Mouse (Mus musculus) ovary, postnatal 10 days (tissue): ENCODE measurements at regions not wholly inside any gene's neighbourhood (a gene's known extent, or its start where the extent isn't known, plus 50 kb on each side); places are given as distances from the start of the nearest gene placed in this dataset.
A peak's percentile ranks its signal among the peaks of the same experiment; 100 is the strongest.

Source experiments
- DNase-seq: peaks from one replicate; pipeline ENCODE4 v3.0.0; 2022; ENCODE audit warnings: low spot score

DNA sequence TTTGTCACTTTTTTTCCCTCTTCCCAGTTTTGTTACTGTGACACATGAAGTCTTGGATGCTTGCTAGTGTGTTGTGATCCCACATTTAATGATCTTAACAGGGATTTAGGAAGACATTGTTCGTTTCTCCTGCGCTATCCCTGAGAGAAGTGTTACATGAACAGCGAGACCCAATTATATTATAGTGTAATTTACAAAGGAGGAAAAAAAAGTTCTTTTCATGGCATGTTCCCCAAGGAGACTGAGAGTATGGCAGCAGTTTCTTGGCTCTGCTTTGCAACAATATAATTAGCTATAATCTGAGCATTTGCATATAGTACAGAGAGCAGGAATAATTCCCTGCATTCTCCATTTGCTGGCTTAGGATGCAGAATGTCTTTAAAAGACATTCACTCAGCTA is 168.6 kb downstream of the Insc start:
- no peak for DNase-seq

DNA sequence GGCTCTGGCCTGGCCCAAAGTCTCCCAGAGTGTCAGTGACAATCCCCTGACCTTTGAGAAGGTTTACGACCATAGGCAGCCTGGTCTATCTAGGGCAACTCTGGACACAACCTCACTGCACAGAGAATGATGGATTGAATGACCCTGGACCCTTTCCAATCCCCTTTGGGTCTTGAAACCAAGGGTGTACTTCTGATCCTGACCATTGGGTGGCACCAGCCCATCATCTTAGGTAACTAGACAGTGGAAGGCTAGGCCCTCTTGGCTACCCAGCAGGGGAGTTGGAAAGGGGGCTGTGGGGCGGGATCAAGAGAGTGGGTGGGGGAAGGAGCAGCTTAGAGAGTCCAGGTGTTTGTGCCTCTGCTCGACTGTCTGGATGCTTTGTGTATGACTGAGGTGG is 178.7 kb downstream of the Insc start:
- DNase-seq, result peak; percentile 24

DNA sequence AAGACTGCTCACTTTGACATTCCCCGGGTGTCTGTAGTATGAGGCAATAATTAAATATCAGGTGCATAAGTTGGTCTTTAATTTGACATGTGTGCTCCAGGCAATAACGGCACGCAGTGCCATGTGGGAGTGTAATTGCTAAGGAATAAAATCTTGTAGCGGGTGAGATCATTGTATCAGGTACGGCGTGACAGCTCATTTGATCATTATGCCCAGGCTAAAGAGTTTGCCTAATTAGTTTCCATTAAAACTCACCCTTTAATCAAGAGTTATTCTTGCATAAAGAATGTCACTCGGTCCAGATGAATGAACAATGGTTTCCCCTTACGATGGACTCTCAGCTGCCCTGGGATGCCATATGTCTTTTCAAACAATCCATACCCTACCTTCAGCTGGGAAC is 190.4 kb downstream of the Insc start:
- DNase-seq, result no peak

DNA sequence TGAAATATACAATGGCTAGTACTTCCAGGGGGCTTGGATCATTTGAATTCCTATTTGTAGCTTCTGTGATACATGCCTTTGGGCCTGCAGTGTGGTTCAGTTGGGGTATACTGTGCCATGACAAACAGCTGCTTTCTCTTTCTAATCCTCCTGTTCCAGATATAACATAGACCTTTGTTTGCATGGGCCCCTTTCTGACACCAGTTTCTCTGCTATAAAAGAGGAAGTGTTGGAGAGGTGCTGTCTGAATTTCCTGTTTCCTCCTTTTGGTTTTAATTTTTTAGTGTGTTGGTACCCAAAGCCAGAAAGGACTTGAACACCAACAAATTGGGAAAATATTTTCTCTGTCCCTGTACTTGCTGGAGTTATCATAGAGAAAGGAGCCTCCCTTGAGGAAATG is 207.3 kb downstream of the Insc start:
- DNase-seq, result no peak

DNA sequence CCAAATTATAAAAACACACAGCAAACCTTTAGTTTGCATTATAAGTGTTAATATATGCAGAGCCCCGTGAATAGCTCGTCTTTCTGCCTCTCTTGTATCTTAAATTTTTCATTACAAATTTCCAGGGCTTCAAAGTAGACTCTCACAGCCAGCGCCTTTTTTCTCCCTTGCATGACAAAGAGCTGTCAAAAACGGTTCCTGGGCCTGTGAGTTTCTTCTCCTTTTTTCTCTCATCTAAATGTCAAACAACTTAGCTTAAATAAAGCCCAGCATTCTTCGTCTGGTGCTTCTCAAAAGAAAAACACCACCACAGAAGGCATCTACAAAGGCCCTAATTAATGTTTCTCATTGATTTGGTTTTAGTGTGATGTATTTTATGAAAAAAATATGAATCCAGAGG is 219.7 kb downstream of the Insc start:
- DNase-seq, result no peak

DNA sequence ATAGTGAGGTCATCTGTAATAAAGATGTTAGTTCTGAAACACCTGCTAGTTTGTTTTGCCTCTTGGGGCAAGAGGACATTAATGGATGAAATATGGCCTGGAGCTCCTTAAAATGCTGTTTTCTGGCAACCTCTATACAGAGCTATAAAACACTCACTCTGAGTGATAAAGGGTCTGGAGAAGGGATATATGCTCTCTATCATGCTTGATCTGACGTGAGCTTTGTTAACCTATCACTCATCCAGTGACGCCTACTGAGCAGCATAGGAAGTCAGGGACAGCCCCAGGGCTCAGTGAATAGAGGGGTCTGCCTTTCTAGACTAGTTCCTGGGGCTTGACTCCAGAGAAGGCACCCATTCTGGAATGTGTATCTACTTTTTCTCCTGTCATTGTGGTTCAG is 222.4 kb downstream of the Insc start:
- DNase-seq, result no peak

DNA sequence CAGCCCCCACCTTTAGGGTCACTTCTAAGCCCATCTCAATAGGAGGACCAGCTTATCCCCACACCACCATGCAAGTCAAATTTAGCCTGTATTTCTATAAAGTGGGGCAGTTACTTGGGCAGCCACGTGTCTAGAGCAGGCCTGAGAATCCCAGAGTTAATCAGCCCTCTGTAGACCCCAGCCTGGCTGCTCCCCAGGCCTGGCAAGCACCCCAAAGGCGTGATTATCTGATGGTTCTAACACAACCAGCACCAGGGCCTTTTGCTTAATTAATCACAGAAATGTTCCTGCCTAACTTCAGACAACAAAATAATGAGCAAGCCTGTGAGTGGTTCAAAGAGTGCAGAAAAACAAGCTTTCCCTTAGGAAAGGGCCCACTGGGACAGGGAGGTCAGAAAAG is 243.0 kb downstream of the Insc start:
- no peak for DNase-seq

DNA sequence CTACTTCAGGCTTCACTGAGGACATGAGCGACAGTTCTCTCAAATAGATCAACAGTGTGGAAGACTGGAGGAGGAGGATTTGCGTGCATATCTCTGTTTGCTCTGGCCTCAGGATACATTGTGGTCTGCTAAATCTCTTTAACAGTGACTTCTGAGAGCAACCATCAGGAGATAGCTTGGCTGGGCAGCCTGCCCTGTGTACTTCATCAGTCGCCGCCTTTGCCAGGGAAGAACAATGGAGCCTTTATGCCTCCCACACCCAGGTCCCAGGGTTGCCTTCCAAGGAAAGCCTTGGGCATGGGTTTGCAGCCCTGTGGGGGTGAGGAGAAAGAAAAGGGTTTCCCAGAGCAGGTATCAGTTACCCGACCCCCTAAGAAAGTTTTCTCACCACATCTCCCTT is 247.8 kb downstream of the Insc start:
- DNase-seq, result no peak

DNA sequence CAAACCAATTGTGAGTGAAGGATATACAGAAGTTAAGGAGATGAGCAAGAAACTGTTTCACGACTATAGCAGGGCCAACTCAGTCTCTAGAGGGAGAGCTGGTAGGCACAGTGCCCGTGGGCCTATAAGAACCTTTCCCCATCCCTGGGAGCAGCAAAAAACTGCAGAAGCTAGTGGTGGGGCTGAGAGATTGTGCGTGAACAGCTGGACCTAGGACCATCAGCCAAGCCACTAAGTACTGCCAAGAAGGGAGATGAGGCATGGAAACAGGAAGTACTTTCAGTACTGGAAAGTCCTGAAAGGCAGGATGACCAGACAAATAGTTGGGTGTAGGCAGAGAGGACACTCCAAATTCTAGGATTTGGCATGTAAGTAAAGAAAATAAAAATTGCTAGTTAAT is 248.9 kb downstream of the Insc start:
- DNase-seq, result no peak

DNA sequence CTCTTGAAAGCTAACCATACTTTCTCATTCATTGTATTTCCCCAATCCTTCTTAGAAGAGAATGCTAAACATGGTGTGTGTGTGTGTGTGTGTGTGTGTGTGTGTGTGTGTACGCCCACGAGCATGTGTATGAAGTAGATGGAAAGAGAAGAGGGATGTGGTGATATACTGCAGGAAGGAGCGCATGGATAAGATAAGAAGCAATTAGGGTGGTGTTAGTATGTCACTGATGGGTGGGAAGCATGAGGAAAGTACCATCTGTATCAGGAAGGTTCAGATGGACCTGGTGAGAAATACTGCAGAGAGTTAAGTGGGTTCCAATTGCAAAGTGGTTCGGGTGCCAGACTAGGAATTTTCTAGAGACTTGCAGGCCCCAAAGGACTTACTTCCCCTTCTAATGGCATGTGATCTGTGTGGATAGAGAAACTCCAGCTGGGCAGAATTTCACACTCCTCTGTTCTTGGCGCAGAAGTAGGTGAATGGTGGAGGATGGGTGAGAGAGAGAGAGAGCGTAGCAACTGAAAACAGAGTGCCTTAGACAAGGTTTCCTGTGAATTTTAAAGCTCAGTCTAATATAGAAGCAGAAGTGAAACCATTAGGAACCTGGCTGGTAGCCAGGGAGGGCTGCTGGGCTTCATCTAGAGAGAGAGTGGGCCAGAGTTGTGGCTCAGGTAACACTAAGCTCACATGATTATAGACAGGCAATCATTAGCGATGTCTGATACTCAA is 257.5 kb downstream of the Insc start:
- no peak for DNase-seq

DNA sequence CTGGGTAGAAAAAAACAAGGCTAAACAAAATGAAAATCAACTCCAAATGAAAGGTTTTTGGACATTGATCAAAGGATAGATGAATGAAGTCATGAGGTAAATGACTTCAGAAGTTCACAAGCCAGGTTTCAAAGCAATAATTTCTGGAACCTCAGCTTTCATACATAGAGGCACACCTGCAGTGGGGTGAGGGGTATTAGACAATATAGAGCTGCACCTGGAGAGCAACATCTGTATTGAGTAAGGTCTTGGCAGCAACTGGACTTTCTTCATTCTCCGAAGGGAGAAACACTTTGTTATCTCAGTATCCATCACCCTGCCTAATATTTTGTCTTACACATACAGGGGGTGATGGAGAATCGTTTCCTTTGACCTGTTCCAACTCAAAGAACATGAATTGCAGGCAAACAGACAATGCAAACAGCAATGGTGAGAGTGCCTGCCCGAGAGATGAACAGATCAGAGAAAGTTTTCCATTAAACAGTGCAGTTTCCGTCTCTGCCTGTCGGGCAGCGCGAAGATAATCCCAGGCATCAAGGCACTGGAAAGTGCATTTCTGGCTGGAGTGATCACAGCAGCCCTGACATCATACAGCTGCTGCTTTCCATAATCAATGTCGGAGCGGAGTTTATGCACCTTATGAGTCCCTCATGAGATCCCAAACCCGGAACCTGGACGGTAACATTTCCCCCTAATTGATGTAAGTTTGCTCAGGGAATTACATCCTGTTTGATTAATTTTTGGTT is 270.9 kb downstream of the Insc start:
- DNase-seq, result no peak

DNA sequence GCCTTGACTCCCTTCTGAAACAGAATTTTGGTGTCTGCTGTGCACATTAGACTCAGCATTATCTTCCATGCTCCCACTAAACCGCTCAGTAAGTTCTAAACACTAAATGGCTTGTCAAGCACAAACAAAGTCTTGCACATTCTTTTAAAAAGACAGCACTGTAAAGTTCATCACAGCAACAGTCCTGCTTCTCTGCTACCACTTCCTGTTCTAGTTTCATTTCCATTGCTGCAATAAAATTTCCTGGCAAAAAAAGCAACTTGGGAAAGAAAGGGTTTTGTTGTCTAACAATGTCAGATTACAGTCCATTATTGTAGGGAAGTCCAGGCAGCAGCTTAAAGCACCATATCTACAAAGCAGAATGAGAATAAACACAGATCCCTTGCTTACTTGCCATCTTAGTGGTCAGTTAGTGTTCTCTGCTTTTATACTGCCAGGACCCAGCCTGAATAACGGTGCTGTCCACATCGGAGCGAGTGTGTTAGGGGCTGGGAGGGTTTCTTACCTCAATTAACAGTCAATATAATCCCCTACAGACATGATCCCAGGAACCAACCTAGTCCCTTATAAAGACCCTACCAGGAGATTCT is 276.0 kb downstream of the Insc start:
- DNase-seq, result no peak

DNA sequence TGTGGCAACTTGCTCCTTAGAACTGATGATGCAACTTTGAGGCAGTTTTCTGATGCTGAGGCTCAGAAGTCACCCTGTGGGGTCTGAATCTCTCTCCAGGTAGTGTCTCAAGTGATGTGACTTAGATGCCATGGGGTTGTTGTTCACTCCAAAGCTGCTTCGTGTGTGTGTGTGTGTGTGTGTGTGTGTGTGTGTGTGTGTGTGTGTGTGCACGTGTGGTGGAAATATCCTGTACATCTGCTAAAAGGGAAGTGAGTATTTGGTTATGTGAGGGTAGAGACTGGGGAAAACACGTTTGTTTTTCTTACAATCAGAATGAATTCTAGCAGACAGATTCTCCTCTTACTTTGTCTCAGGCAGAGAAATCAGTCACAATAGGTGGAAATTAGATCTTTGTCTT is 276.5 kb downstream of the Insc start:
- no peak for DNase-seq

DNA sequence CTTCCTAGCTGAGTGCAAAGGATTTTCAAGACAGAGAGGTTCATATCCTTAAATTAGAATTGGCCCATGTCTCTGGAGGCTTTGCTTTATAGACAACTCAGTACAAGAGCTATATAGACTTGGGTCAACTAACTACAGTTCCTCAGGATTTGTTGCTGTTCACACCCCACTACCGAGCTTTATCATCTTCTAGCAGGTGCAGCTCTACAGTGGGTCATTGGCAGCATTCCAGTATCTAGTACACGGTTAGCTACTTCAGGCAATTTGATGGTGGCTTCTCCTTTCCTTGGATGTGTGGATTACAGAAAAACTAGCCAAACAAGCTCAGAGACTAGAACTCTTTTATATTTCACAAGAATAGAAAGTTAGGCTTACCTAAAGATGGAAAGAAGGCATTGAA is 282.3 kb downstream of the Insc start:
- no peak for DNase-seq

DNA sequence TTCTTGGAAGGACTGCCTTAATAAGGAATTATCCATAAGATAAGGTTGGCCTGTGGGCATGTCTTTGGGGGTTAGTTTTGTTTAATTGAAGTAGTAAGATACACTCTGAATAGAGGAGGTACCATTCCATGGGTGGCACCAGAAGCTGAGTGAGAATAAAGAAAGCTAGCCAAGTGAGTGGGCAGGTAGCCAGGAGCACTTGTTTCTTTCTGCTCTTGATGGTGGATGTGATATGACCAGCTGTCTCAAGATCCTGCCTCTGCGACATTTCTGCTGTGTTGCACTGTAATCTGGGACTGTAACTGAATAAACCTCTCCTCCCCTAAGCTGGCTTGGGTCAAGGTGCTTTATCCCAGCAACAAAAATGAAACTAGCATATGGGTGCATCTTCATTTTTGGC is 284.2 kb downstream of the Insc start:
- no peak for DNase-seq

DNA sequence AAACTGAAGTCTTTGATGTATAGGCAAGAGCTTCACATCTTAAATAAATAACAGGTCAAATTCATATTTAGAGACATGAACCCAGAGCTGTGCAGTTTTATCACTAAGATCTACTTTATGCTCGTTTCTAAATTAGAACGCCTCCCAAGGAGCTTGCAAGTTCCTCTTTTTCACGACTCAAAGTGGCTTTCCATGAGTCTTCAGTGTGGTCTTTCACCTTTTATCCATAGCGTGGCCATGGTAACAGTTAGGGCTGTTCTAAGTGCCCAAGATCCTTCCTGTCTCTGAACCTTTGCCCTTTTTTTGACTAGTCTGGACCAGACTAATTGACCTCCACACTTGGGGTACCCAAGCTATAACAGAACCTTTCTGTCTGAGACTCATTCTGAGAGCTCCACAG is 290.5 kb downstream of the Insc start:
- no peak for DNase-seq

DNA sequence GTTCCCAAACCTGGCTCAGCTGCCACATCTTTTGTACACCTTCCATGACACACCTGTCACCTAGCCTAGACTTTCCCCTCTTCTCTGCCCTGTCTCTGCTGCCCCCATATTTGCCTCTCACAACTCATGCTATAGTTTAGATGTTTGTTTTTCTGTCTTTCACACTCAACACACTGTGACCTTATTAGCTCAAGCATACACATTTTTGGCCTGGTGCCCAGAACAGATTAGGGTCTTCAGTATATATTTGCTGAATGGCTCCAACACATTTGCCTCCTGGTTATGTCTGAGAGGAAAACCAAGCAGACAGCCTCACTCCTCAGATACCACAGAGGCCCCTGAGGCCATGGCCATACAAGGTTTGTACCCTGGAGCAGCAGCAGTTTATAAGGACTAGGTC is 312.0 kb downstream of the Insc start:
- no peak for DNase-seq

DNA sequence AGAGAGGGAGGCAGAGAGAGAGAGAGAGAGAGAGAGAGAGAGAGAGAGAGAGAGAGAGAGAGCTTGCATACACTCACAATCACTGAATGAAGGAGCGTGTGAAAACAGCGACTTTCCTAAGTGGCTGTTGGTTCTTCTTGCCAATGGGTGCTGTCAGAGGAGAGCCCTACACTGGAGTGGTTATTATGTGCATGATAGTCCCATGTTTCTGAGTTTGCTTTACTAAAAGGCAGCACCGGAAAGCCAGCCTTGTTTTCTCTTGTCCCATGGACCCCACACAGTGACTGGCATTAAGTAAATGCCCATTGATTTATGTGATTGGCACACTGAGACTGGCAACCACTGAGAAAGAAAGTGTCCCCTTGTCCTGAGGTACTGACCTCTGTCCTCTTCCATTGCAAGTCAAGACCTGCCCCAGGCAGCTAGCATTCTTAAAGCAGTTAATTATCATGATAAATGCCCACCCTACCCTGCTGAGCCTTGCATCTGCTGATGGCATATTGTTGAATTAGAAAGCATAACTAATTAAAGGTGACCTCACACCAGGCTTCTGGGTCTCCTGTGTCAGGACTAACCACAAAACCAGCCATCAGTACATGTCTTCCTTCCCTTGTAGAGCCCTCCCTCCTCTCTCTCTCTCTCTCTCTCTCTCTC is 313.6 kb downstream of the Insc start:
- DNase-seq, result no peak

DNA sequence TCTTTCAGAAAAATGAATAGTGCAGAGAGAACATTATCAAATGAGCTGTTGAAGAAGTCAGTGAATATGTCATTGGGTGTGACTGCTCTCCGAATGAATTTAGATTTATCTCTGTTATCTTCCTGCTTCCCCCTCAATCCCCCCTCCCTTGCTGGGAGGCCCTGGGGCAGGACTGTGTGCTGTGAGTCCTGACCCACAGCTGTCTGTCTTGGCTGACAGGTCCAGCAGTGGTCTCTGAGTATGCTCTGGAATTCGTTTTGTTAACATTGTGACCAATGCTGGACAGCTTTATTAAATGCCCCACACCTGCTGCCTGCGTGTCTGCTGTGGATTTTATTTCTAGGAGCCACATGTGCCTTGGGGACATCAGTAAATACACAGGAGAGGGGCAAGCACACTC is 314.2 kb downstream of the Insc start:
- no peak for DNase-seq

DNA sequence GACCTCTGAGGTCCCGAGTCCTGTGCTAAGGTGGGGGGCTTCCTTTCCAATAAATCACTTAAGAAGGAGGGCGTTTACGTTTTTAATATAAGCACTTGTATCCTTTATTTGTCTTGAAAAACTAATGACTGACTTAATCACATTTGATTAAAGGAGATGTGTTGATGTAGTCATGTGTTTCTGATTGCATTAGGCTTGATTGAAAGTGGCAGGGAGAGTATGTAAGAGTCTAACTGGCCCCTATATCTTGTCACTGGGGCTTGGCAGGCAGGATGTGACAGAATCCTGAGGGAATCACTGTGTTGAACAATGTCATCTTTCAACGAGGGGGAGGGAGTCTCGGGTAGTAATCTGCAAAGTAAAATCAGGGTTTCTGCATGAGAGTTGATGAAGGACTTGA is 316.7 kb downstream of the Insc start:
- no peak for DNase-seq

DNA sequence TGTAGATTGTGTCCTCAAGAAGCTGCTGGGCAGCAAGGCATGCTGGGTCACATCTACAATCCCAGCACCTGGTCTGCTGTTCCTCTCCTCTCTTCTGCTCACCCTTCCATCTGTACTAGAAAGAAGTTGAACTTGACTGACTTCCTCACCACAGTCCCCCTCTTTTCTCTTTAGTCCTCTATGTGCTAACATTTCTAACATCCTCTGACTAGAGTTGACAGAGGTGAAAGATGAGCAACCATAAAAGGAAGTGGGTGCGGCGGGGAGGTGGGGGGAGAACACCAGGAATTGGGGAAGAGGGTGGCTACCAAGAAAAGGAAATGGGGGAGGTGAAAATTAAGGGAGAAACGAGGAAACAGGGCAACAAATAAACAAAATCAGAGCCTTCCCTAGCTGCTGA is 319.3 kb downstream of the Insc start:
- DNase-seq, result no peak

DNA sequence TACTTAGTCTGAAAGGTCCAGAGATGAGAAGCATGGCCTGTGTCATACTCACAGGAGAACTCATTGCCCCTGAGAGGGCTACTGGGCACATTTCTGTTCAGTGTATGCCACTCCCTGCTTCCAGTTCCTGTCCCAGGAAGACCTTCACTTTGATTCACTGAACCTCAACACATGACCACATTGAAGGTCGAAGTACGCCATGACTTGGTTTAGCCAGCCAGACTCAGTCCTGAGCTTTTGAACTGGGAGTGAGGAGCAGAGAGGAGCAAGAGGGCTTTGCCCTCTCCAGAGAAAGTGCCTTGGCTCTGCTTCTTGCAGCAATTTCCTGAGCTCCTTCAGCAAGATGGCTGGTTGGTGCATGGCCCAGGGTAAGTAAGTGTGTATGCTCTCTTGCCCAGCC is 324.1 kb downstream of the Insc start:
- no peak for DNase-seq

DNA sequence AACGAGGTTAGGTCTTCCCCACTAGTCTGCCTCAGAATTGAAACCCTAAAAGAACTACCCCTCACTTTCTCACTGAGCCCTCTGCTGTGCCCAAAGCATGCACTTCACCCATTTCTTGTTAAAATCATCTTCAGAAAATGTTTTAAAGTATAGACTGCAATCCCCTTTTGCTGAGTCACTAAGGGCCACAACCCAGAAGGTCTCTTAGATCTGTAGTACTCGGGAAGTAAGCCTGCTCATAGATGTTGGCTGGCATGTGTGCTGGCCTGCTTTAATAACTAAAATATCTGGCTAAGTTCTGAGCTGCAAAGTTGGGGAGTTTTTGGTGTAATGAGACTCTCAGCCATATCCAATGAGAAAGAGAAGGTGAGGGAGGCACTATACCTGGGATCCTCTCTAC is 329.9 kb downstream of the Insc start:
- DNase-seq, result no peak
